Mouse (Mus musculus): ENCODE results near the gene Slit3.

The Slit3 gene

DNA sequence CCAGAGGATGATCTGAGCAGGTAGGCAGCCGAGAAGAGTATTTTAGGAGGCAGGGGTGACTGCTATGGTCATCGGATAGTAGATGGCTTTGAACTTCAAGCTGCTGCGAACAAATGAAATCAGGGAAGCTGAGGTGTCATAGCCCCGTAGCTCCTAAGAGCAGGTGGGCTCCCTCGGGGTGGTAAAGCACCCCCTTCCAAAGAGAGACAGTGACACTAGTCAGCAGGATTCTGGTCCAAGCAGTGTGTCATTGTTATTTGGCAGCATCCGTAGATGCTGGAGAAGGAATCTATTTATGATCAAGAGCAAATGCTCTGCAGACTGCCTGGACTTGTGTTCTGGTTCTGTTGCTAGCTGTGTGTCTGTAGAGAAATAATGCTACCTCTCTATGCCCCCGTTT, 154.3 kb downstream of the Slit3 start:
- peak; percentile 41 for DNase-seq (ENCODE audit: low spot score)

GRCm38 (mm10) chr11:35276001-35276400, 155.0 kb downstream of the Slit3 start:
- DNase-seq (ENCODE audit: low spot score): no peak

DNA sequence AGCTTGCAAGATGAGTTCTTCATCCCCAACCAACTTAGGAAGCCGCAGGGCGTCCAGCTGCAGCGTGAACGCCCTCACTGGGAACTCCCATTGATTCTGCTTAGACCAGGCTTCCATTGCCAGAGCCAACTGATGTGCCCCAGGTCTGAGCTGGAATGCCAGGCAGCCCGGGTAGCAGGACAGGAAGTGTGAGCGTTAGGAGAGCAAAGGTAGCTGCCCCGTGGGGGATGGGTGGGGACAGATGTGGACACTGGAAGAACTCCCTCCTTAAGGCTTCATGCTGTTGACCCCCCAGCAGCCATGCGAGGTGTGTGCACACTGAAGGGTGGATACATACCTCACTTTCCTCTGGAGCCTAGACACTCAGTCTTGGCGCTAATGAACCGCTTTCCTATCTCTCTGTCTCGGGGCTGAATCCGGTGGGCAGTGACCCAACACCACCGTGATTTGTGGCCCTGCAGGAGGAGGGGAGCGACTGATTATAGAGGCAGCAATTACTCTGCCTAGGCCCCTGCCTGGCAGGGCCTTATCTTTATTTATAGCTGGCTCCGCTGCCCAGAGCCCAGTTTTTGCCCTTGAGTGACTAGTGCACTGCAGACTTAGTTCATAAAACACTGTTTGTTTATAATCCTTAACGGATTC, 157.2 kb downstream of the Slit3 start:
- DNase-seq (ENCODE audit: low spot score): no peak

GRCm38 (mm10) chr11:35280826-35281225, 159.8 kb downstream of the Slit3 start:
- no peak for DNase-seq (ENCODE audit: low spot score)

- DNase-seq (ENCODE audit: low spot score): no peak
Measured at GRCm38 (mm10) chr11:35282001-35282632, 161.1 kb downstream of the Slit3 start.

DNA sequence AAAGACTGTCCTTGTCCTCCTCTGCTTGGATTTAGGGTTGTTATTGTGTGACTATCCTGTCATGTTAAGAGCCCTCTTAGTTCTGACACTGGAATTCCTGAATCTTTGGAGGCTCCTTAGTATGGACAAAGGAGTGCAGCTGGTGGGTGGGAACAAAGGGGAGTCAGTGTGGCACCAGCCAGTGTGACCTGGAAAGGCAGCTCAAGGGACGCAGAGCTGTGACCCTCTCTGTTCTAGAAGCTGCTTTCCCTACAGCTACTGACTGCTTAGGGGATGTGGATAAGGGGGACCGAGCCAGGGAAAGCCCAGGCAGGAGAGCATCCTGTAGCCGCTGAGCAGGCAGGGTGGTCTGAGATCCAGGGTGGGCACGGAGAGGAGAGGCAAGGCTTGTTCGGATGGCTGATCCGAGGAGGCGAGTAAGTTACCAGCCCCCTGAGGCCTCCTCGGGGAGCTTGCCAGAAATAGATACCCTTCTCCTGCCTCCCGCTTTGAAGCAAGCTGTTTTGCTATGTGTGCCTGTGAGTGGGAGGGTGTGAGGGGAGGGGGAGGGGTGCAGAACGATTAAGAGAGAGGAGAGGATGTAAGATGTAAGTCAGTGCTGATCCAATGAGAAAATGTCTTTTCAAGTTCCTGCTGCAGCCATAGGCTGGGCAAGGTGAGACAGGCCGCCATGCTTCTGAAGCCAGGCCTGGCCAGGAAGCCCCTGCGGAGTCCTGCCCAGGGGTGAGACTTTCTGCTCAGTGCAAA, 162.0 kb downstream of the Slit3 start:
- no peak for DNase-seq (ENCODE audit: low spot score)

DNA sequence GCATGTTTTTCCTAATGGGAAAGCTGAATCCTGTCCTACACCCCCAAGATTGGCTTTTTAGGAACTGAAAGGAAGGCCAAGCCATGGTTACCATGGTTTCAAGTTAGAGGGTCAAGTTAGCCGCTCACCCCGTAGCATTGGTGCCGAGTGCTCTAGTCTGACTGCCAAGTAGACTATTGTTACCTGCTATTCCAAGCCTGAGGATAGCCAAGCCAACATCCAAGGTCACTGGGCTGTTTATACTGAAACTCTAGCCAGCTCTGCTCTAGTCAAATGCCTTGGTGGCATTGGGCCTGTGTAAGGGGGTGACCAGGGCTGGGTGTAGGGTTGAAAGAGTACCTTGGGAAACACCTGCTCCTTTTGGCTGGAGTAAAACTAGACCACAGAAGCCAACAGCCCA, 162.7 kb downstream of the Slit3 start:
- no peak for DNase-seq (ENCODE audit: low spot score)

- DNase-seq (ENCODE audit: low spot score): no peak
Measured at GRCm38 (mm10) chr11:35286578-35287390, 165.8 kb downstream of the Slit3 start.

- no peak for DNase-seq (ENCODE audit: low spot score)
Measured at GRCm38 (mm10) chr11:35288056-35288455, 167.0 kb downstream of the Slit3 start.

DNA sequence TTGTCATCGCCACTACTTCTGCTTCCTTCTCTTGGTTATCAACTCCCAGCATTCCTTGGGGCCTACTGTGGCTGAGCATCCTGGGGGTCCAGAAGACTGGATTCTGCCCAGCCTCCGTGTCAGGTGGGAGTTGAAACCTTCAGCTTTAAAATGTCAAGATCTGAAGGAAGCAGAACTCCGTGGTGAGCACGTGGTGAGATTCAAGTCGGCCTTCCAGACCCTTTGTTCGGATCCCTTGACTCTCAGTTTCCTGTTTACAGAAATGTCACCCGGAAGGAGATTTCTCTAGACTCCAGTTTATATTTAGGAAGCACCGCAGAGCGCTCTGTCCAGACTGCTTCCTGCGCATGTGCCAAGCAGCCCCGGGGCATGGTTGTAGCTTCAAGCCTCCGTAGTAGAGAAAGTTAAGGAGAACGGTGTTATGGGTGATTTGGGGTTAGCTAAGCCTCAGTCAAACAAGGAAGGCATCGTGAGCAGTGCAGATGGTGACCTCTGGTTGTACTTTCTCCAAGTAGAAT, 167.8 kb downstream of the Slit3 start:
- DNase-seq (ENCODE audit: low spot score): no peak

- no peak for DNase-seq (ENCODE audit: low spot score)
Measured at GRCm38 (mm10) chr11:35292228-35292747, 171.3 kb downstream of the Slit3 start.

- DNase-seq (ENCODE audit: low spot score): no peak
Measured at GRCm38 (mm10) chr11:35293197-35293596, 172.2 kb downstream of the Slit3 start.

GRCm38 (mm10) chr11:35294670-35295069, 173.6 kb downstream of the Slit3 start:
- no peak for DNase-seq (ENCODE audit: low spot score)

DNA sequence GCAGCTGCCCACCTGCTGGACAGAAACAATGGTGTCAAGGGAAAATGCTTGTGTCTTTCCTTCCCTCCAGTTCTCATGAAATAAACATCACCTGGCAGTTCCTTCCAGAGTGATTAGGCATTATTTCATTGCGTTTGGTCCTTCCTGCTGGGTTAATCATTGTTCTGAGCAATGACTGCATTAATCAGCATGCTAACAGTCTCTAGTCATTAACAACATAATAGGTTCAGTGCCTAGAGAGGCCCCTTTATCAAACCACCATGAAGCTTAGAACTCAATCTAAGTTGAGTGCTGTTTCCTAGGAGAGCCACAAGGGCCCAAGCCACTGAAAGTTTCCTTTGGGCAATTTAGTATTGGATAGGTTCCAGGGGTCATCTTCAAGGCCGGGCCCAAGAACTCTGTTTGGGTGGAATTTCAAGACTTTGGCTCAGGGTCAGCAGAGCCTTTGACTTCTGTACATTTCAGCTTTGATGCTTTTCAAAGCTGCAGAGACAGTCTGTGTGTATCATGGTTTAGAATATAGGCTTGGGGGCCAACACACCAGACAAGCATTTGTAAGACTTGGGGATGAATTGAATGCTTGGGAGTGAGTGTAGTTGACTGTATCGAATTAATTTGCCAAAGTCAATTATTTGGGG, 174.3 kb downstream of the Slit3 start:
- no peak for DNase-seq (ENCODE audit: low spot score)

DNA sequence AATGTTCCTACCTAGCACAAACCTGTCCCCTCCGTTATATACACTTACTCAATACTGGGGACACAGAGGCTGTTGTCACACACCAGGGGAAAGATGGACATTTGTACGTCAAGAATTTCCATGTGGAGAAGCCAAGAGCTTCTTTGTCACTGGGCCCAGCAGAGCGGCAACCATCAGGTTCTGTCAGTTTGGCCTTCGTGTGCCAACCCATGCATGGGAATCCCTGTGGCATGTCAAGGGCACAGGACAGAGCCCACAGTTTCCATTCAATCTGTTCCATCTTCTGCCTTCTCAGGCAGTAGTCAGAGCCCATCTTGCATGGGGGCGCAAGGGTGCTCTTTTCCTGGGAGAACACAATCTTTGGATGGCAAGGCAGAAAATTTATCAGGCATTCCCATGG, 175.8 kb downstream of the Slit3 start:
- no peak for DNase-seq (ENCODE audit: low spot score)

- DNase-seq (ENCODE audit: low spot score): no peak
Measured at GRCm38 (mm10) chr11:35297319-35297718, 176.3 kb downstream of the Slit3 start.

- DNase-seq (ENCODE audit: low spot score): no peak
Measured at GRCm38 (mm10) chr11:35298526-35298925, 177.5 kb downstream of the Slit3 start.

DNA sequence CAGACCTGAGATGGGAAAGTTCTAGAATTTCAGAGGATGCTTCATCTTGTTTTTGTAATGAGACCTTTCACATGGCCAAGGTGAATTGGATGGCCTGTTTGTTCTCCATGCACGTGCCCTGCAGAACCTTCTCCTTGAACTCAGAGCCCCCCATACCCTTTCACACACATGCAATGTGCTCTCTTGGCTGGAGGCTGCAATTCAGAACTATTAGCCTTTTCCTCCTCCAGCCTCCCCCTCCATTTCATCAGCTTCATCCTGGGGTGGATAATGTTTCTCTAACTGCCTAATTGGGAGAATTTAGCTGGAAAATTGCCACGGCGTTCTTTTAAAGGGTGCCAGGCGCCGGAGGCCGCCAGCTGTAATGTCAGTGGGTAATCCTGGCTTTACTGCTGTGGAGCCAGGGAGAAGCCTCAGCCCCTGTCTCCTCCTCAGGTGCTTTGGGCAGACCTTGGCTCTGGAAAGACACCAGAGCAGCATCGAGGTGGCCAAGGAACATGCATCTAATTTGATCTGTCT, 178.9 kb downstream of the Slit3 start:
- no peak for DNase-seq (ENCODE audit: low spot score)

- DNase-seq (ENCODE audit: low spot score): no peak
Measured at GRCm38 (mm10) chr11:35302272-35302671, 181.2 kb downstream of the Slit3 start.

DNA sequence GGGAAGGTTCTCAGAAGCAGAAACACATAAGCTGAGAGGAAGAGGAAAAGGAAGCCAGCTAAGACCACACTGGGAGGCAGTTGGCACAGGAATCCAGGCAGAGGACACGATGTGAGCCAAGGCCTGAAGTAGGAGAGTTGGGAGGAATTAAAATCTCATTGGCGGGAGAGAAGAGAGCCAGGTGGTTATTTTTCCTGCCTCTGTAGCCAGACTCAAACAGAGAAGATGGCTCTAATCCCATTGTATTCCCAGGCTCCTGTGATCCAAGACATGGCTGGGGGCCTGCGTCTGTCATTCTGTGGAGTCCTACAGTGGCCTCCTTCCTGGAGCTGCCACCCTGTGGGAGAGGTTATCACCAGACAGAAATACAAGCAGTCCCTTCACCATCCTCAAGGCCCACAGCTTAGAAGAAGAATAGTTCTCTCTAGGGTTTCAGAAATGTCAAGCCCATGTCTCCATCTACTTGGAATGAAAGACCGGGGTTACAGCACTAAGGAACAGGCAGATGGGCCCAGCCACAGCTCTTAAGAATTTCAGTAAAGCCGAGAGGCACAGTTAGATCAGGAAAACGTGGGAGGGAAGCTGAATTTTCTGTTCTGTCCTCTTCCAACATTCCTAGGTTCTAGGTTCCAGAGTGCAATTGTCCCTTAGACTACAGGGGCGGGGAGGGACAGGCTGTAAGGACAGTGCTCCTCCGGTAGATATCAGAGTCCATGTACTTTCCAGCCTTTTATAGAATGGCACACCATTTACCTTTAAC, 183.4 kb downstream of the Slit3 start:
- DNase-seq (ENCODE audit: low spot score): no peak

Data from layer of hippocampus, adult 11-12 months (tissue).